Mouse (Mus musculus) gastrocnemius, adult 2 months (tissue): ENCODE results near the gene Ksr2. TPM values are rescaled to one million over a fixed set of nuclear protein-coding genes. Genes with fewer than 3 reads are reported as not detected.
"Not testable (repeated sequence)": the region's sequence is repeated elsewhere in the genome, so short reads cannot be mapped to it uniquely, and the experiment has no call there.

Experiments
- DNase-seq: peaks from one replicate; pipeline ENCODE4 v3.0.0; 2022
- H3K27ac ChIP-seq: fragments of 200-600 bp; 2 replicates; pipeline ENCODE4 v1.8.1; 2022; ENCODE audit warnings: mild to moderate bottlenecking
- H3K4me3 ChIP-seq: fragments of 200-600 bp; 2 replicates; pipeline ENCODE4 v1.8.1; 2022; ENCODE audit warnings: mild to moderate bottlenecking, moderate library complexity
- CTCF ChIP-seq: fragments of 200-600 bp; IDR thresholded peaks from 2 replicates; pipeline ENCODE4 v1.8.1; 2022; ENCODE audit warnings: antibody characterized with exemption, mild to moderate bottlenecking, moderate library complexity
- intact Hi-C: fragments of 180-260 bp; cut with DNase I; formaldehyde crosslinking; loops from one replicate; pipeline ENCODE4 v1.15.1; 2025
- total RNA-seq, 2 experiments: library from RNA; stranded (reverse); gene quantifications; 2 replicates each; pipeline ENCODE4 v1.2.3; 2021

Gene Ksr2
- total RNA-seq, 2 experiments from 2014 or later, result 0.03 to 0.11 TPM

DNA sequence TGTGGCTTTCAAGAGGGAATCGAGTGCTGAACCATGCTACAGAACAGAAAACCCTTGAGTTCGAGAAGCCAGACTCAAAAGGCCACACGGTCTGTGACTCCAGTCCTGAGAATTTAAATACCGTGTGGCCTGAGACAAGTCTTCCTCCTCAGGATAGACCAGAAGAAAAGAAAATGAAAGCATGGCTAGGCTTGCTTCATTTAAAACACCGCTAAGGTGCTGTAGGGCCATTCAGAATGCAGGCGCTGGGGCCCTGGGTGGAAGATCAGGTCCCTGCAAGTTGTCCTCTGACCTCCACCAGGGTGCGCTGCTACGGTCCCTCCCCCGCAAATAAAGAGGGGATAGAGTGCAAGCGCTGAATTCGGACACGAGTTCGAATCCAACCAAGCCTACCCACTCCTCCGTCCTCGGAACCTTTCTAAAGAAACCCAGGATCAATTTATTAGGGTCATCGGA, 25.5 kb upstream of the Ksr2 start:
- Histone ChIP-seq H3K27ac (peak overlapping the region; percentile 75), H3K4me3 (peak overlapping the region; percentile 89)
- DNase-seq, result peak; percentile 52
- peak; percentile 39 for TF ChIP-seq CTCF
- intact Hi-C loops, result loop anchor here (2.0 to 10.0 kb wide), 3 partner anchors 32 to 274 kb away; partner anchors contain the start of genes Suds3 and Wsb2

- intact Hi-C loops, result loop anchor here (2.0 to 10.0 kb wide), 3 partner anchors 32 to 274 kb away; partner anchors contain the start of genes Suds3 and Wsb2
- peak within 1 kb of the TSS; percentile 89 for H3K4me3 ChIP-seq
- no peak for TF ChIP-seq CTCF
- peak within 1 kb of the TSS; percentile 75 for H3K27ac ChIP-seq
- DNase-seq, result peak; percentile 98
Measured at GRCm38 (mm10) chr5:117388877-117389276, 24.9 kb upstream of the Ksr2 start, which contains the start of gene Rfc5. Rfc5 (minus strand) TSS chr5:117389047.

DNA sequence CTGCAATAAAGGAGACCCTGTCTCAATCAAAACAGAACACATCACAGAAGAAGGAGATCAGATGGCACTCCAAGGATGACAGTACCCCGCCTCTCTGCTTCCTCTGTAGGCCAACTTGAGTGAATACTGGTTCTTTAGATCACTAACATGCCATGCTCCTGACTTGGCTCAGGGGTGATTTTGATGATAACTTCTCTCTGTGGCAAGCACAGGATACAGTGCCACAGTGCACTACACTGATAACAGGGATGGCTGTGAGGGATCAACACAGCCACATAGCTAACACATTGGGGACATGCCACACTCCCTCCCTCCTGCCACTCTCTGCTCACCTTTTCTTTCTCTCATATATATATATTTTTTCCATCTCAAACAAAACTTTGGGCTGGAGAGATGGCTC, 22.9 kb upstream of the Ksr2 start:
- no peak overlapping the region for H3K27ac ChIP-seq
- no peak for TF ChIP-seq CTCF
- no peak for DNase-seq
- no peak overlapping the region for H3K4me3 ChIP-seq
- intact Hi-C loops, result no loop called here

GRCm38 (mm10) chr5:117395834-117396233, 18.0 kb upstream of the Ksr2 start:
- intact Hi-C loops, result no loop called here
- no peak for TF ChIP-seq CTCF
- H3K4me3 ChIP-seq, result no peak overlapping the region
- DNase-seq, result no peak
- no peak overlapping the region for H3K27ac ChIP-seq

- no peak for TF ChIP-seq CTCF
- Histone ChIP-seq H3K27ac (no peak overlapping the region), H3K4me3 (no peak overlapping the region)
- no peak for DNase-seq
- intact Hi-C loops, result no loop called here
Measured at GRCm38 (mm10) chr5:117396596-117397014, 17.2 kb upstream of the Ksr2 start.

DNA sequence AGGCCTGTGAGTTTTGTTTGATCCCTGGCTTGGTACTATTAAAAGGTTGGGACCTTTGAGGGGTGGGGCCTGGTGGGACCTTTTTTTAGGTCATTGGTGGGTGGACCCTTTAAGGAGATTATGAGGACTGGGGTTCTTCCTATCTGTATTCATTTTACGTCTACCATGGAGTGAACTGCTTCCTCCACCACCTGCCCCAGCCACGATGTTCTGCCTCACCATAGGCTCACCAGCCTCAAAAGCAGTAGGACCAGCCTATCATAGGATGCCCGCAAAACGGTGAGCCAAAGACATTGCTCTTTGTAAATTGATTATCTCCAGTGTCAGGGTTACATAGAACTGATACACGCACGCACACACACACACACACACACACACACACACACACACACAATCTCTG, 16.4 kb upstream of the Ksr2 start:
- no peak for DNase-seq
- TF ChIP-seq CTCF, result no peak
- intact Hi-C loops, result no loop called here
- Histone ChIP-seq H3K27ac (no peak overlapping the region), H3K4me3 (no peak overlapping the region)

GRCm38 (mm10) chr5:117398007-117398550, 15.7 kb upstream of the Ksr2 start:
- intact Hi-C loops, result no loop called here
- no peak overlapping the region for H3K27ac ChIP-seq
- DNase-seq, result no peak
- TF ChIP-seq CTCF, result no peak
- H3K4me3 ChIP-seq, result no peak overlapping the region

DNA sequence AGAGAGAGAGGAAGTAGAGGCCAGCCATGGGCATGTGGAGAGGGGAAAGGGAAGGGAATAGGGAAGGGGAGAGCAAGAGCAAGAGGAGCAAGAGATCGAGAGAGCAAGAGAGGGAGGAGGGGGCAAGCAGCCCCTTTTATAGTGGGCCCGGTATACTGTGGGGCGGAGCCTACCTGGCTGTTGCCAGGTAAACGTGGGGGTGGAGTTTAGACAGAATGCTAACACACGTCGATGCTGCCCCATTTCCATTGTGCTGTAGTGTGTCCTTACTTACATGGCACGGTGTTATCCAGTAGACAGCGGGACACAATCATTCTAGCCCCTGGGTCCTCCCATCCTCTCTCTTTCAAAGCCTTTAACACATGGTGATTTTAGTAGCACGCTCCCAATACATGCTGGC, 14.5 kb upstream of the Ksr2 start:
- no peak overlapping the region for H3K27ac ChIP-seq

DNA sequence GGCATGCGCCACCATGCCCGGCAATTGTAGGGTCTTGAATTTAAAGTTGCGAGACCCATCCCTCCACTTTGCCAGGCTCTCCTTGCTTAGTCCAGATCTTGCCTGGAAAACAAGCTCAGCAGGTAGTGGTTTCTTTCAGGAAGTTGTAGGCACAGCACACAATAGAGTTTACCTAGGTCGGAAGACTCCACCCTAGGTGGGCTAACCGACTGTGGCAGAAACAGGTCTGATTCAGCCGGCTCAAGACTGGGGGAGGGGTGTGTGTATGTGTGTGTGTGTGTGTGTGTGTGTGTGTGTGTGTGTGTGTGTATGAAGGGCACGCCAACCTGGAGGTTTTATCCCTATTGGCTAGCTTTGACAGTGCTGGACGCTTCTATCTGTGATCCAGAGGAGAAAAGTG, 10.2 kb upstream of the Ksr2 start:
- intact Hi-C loops, result no loop called here
- DNase-seq, result no peak
- Histone ChIP-seq H3K27ac (no peak overlapping the region), H3K4me3 (no peak overlapping the region)
- TF ChIP-seq CTCF, result no peak

More for the DNA sequence above, 14.5 kb upstream of the Ksr2 start:
- no peak for DNase-seq
- intact Hi-C loops, result no loop called here
- H3K4me3 ChIP-seq, result no peak overlapping the region
- TF ChIP-seq CTCF, result no peak

GRCm38 (mm10) chr5:117404671-117405070, 9.1 kb upstream of the Ksr2 start:
- not testable (repeated sequence) for DNase-seq, H3K27ac ChIP-seq, H3K4me3 ChIP-seq
- intact Hi-C loops, result loop anchor here (5.0 kb wide), 1 partner anchor 97 kb away; no protein-coding TSS in a partner anchor

DNA sequence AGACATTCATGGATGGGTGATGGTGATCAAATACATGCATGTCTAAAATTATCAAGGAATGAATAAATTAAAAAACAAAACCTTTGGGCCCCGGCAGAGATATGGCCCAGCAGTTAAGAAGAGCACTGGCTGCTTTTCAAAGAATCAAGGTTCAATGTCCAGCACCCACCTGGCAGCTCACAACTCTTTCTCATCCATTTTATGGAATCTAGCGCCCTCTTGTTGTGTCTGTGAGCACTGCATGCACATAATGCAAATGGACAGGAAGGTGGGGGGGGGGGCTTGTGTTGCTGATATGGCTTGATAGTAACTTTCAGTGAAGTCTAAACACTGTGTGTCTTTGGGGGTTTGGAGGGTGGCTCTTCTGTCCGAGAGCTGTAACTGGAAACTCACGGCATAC, 5.6 kb upstream of the Ksr2 start:
- intact Hi-C loops, result loop anchor here (2.0 to 5.0 kb wide), 2 partner anchors 49 to 101 kb away; no protein-coding TSS in a partner anchor
- peak; percentile 61 for TF ChIP-seq CTCF
- Histone ChIP-seq H3K4me3 (no peak overlapping the region), H3K27ac (no peak overlapping the region)
- peak; percentile 36 for DNase-seq

GRCm38 (mm10) chr5:117409369-117409768, 4.4 kb upstream of the Ksr2 start:
- no peak for DNase-seq
- no peak overlapping the region for H3K4me3 ChIP-seq
- TF ChIP-seq CTCF, result no peak
- intact Hi-C loops, result loop anchor here (2.0 to 5.0 kb wide), 2 partner anchors 51 to 102 kb away; no protein-coding TSS in a partner anchor
- no peak overlapping the region for H3K27ac ChIP-seq

DNA sequence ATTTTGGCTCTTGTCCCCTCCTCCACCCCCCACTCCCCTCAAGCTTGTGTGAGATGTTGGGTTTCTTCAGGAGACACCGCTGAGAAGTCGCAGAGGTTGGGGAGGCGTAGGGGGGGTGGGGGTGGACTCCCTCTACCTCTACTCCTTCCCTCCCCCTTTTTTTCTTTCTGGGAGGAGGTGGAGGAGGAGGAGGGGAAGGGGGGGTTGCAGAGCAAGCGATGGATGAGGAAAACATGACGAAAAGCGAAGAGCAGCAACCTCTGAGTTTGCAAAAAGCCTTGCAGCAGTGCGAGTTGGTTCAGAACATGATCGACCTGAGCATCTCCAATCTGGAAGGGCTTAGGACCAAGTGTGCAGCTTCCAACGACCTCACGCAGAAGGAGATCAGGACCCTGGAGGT, 811 bp downstream of the Ksr2 start:
- intact Hi-C loops, result no loop called here
- H3K27ac ChIP-seq, result no peak overlapping the region
- TF ChIP-seq CTCF, result no peak
- peak overlapping the region; percentile 72 for H3K4me3 ChIP-seq
- DNase-seq, result no peak
